Mouse (Mus musculus) kidney, embryonic 16.5 days (tissue): ENCODE data around the gene Thg1l. TPM values are rescaled to one million over a fixed set of nuclear protein-coding genes. Genes with fewer than 3 reads are reported as not detected.

ENCODE experiments used
- ATAC-seq: fragments of 200-750 bp; cut with Nextera tagmentation; 2 replicates; pipeline ENCODE4 v1.8.0; 2017; ENCODE audit warnings: moderate TSS enrichment; ENCODE audit not compliant: low FRiP score, low TSS enrichment
- H3K27ac ChIP-seq: fragments of 300-500 bp; sonication (generic); 2 replicates; pipeline ENCODE4 v1.5.1; 2014; ENCODE audit warnings: low read length
- H3K27me3 ChIP-seq: fragments of 300-500 bp; sonication (generic); 2 replicates; pipeline ENCODE4 v1.6.1; 2014; ENCODE audit warnings: low read length, control low read depth, mixed read lengths; ENCODE audit not compliant: insufficient read depth
- H3K36me3 ChIP-seq: fragments of 300-500 bp; sonication (generic); 2 replicates; pipeline ENCODE4 v1.6.1; 2014; ENCODE audit warnings: low read length, control low read depth, mixed read lengths; ENCODE audit not compliant: insufficient read depth
- H3K4me1 ChIP-seq: fragments of 300-500 bp; sonication (generic); 2 replicates; pipeline ENCODE4 v1.6.1; 2014; ENCODE audit warnings: low read length, control low read depth, mixed read lengths; ENCODE audit not compliant: insufficient read depth
- H3K4me2 ChIP-seq: fragments of 300-500 bp; sonication (generic); replicated peaks from 2 replicates; pipeline ENCODE4 v1.6.1; 2014; ENCODE audit warnings: low read depth, low read length
- H3K4me3 ChIP-seq: fragments of 300-500 bp; sonication (generic); 2 replicates; pipeline ENCODE4 v1.5.1; 2014; ENCODE audit warnings: mild to moderate bottlenecking, low read length
- H3K9ac ChIP-seq: fragments of 300-500 bp; sonication (generic); replicated peaks from 2 replicates; pipeline ENCODE4 v1.6.1; 2014; ENCODE audit warnings: low read length
- H3K9me3 ChIP-seq: fragments of 300-500 bp; sonication (generic); 2 replicates; pipeline ENCODE4 v1.6.1; 2016; ENCODE audit warnings: low read length, control low read depth
- WGBS: fragments of 180-500 bp; shearing (Covaris S2); extraction: QIAGEN DNeasy Blood & Tissue Kit; methylation state at CpG from one replicate; pipeline ENCODE4 v1.1.7; 2014; 5-methylcytosine and 5-hydroxymethylcytosine counted together
- polyA plus RNA-seq: library from polyadenylated mRNA; unstranded; fragments of >200 nt; fragmentation: Nextera tagmentation; extraction: Ambion mirVana; gene quantifications from 2 replicates; pipeline ENCODE4 v1.2.1, GENCODE M21; 2015

Gene Thg1l
- polyA plus RNA-seq, 1 experiment from 2014 or later, result 14.2 TPM

- Histone ChIP-seq H3K4me2 (no peak overlapping the region), H3K9me3 (no peaks in the 10 kb centered on the region), H3K27me3 (no peaks in the 10 kb centered on the region), H3K4me3 (no peak overlapping the region), H3K4me1 (no peaks in the 10 kb centered on the region), H3K9ac (no peak overlapping the region), H3K27ac (no peak overlapping the region), H3K36me3 (peaks cover 10% of the 10 kb centered on the region; the same call in 1 of the 2 replicates)
- no peak for ATAC-seq
- 77% methylated on average over 10 of the region's 10 CpGs for WGBS
These were observed 39.1 kb downstream of the Thg1l start for GRCm38 (mm10) chr11:45916196-45916595.

DNA sequence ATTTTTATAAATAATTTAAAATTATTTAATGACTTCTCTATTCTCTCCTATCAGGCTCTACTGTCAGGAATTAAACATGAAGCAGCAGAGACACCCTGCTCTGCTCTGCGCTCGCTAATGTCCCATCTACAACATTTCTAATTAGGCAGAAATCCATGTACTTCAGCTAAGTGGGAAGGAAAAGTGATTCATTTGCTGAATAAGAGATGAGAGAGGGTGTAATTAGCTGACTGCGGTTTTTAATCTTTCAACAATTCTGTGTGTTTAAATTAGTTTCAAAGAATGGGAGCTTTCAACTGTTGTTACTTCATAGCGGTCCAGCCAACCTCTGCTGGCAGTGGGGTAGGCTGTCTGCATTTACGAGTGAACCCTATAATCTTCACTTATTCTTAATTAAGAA is 44.6 kb downstream of the Thg1l start:
- peaks cover 56% of the 10 kb centered on the region for H3K36me3 ChIP-seq
- H3K9ac ChIP-seq, result no peak overlapping the region
- no peaks in the 10 kb centered on the region for H3K9me3 ChIP-seq
- H3K4me2 ChIP-seq, result no peak overlapping the region
- no peak overlapping the region for H3K27ac ChIP-seq
- H3K4me1 ChIP-seq, result no peaks in the 10 kb centered on the region
- H3K27me3 ChIP-seq, result no peaks in the 10 kb centered on the region
- H3K4me3 ChIP-seq, result no peak overlapping the region
- WGBS, result 98% methylated on average over 5 of the region's 5 CpGs
- ATAC-seq, result no peak

DNA sequence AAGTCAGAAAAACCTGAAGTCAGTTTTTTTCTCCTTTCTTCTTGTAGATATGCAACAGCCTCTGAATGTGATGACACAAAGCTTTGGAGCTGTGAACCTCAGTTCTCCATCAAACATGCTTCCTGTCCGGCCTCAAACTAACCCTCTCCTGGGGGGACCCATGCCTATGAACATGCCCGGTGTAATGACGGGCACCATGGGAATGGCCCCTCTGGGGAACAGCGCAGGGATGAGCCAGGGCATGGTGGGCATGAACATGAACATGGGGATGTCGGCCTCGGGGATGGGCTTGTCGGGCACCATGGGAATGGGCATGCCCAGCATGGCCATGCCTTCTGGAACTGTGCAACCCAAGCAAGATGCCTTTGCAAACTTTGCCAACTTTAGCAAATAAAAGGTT is 46.4 kb downstream of the Thg1l start:
- Histone ChIP-seq H3K4me1 (no peaks in the 10 kb centered on the region), H3K9me3 (no peaks in the 10 kb centered on the region), H3K4me3 (no peak overlapping the region), H3K36me3 (peaks cover 60% of the 10 kb centered on the region), H3K27me3 (no peaks in the 10 kb centered on the region), H3K27ac (no peak overlapping the region), H3K9ac (no peak overlapping the region), H3K4me2 (no peak overlapping the region)
- no peak for ATAC-seq
- WGBS, result 98% methylated on average over 7 of the region's 7 CpGs

- H3K27ac ChIP-seq, result no peak overlapping the region
- H3K4me2 ChIP-seq, result no peak overlapping the region
- H3K36me3 ChIP-seq, result peaks cover 69% of the 10 kb centered on the region
- 94% methylated on average over 7 of the region's 7 CpGs for WGBS
- no peaks in the 10 kb centered on the region for H3K4me1 ChIP-seq
- ATAC-seq, result no peak
- no peak overlapping the region for H3K9ac ChIP-seq
- H3K9me3 ChIP-seq, result no peaks in the 10 kb centered on the region
- H3K27me3 ChIP-seq, result no peaks in the 10 kb centered on the region
- no peak overlapping the region for H3K4me3 ChIP-seq
These were observed 47.2 kb downstream of the Thg1l start for GRCm38 (mm10) chr11:45908070-45908469.

DNA sequence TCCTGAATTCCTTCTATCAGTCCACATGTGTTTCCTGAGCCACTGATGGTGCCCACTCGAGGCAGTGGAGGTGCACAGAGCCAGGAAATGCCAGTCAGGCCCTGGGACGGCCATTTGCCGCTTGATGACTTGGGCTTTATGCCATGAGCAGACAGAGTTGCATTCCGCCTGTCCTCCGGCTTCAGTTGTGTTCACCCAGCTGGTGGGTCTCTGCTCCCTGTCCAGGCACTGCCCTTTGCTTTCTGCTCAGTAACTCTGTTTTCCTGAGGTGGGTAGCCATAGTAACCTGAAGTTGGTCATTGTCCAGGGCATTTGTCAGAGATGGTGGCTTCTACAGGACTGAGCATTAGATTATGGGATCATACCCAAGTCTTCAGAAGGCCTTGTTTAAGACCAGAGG is 48.0 kb downstream of the Thg1l start:
- H3K4me3 ChIP-seq, result no peak overlapping the region
- no peaks in the 10 kb centered on the region for H3K9me3 ChIP-seq
- H3K27me3 ChIP-seq, result no peaks in the 10 kb centered on the region
- 73% methylated on average over 5 of the region's 5 CpGs for WGBS
- no peak for ATAC-seq
- H3K36me3 ChIP-seq, result peaks cover 72% of the 10 kb centered on the region
- no peaks in the 10 kb centered on the region for H3K4me1 ChIP-seq
- no peak overlapping the region for H3K27ac ChIP-seq
- H3K9ac ChIP-seq, result no peak overlapping the region
- H3K4me2 ChIP-seq, result no peak overlapping the region

- Histone ChIP-seq H3K36me3 (peaks cover 66% of the 10 kb centered on the region), H3K9ac (no peak overlapping the region), H3K4me2 (no peak overlapping the region), H3K27me3 (no peaks in the 10 kb centered on the region), H3K4me3 (no peak overlapping the region), H3K27ac (no peak overlapping the region), H3K4me1 (no peaks in the 10 kb centered on the region), H3K9me3 (no peaks in the 10 kb centered on the region)
- no peak for ATAC-seq
- 91% methylated on average over 8 of the region's 8 CpGs for WGBS
These were observed 49.0 kb downstream of the Thg1l start for GRCm38 (mm10) chr11:45906109-45906786.

GRCm38 (mm10) chr11:45900233-45901015 is 54.9 kb downstream of the Thg1l start:
- H3K4me2 ChIP-seq, result no peak overlapping the region
- peak overlapping the region; percentile 29; the same call in 1 of the 2 replicates for H3K27ac ChIP-seq
- H3K4me3 ChIP-seq, result no peak overlapping the region
- no peak for ATAC-seq
- peaks cover 31% of the 10 kb centered on the region for H3K36me3 ChIP-seq
- no peak overlapping the region for H3K9ac ChIP-seq
- no peaks in the 10 kb centered on the region for H3K9me3 ChIP-seq
- WGBS, result 62% methylated on average over 11 of the region's 11 CpGs
- H3K27me3 ChIP-seq, result no peaks in the 10 kb centered on the region
- H3K4me1 ChIP-seq, result peaks cover 2% of the 10 kb centered on the region; the same call in 1 of the 2 replicates

DNA sequence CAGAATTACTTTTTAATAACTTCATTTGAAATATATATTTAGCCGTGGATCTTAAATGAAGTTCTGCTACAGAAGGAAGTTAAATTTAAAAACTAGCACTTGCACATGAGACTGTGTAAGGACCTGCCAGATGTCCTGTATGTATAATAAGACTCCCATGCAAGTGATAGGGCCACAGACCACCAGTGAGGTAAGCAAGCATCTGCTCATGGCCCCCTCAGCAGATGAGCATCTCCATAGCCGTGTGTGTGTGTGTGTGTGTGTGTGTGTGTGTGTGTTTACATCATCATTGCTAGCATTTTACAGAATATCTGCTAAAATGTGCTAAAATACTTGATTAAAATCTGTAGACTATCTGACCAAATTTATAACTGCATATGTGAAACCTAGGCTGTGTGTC is 57.9 kb downstream of the Thg1l start:
- H3K36me3 ChIP-seq, result peaks cover 41% of the 10 kb centered on the region

More for the DNA sequence above, 57.9 kb downstream of the Thg1l start:
- no peak overlapping the region for H3K27ac ChIP-seq
- no peak for ATAC-seq
- H3K9ac ChIP-seq, result no peak overlapping the region
- WGBS, result 91% methylated on average over 2 of the region's 2 CpGs
- H3K4me1 ChIP-seq, result peaks cover 2% of the 10 kb centered on the region; the same call in 1 of the 2 replicates
- H3K4me2 ChIP-seq, result no peak overlapping the region
- H3K4me3 ChIP-seq, result no peak overlapping the region
- no peaks in the 10 kb centered on the region for H3K9me3 ChIP-seq
- no peaks in the 10 kb centered on the region for H3K27me3 ChIP-seq
